In genomic region chr13:49215128-49215503, GRCm38 (mm10) we compare ENCODE assay signal across 8 mouse cellular contexts. TPM values are rescaled to one million over a fixed set of nuclear protein-coding genes. Genes with fewer than 3 reads are reported as not detected.
A peak's percentile ranks its signal among the peaks of the same experiment; 100 is the strongest.
DNase-seq lines count a peak whose midpoint lies in the region; ATAC-seq lines count a peak whose summit lies in the region.

No protein-coding gene starts in this region.

- 12% methylated on average over 5 of the region's 5 CpGs for WGBS in lung, embryonic 16.5 days
- 9% methylated on average over 5 of the region's 5 CpGs for WGBS in forebrain, embryonic 10.5 days
- 11% methylated on average over 5 of the region's 5 CpGs for WGBS in limb, embryonic 10.5 days
- WGBS in neural tube, embryonic 15.5 days, result 12% methylated on average over 5 of the region's 5 CpGs

- no peaks in the 10 kb centered on the region for H3K9me3 ChIP-seq in lung, embryonic 16.5 days (ENCODE audit: control insufficient read depth, low read length)
- no peaks in the 10 kb centered on the region for H3K9me3 ChIP-seq in forebrain, embryonic 10.5 days
- no peaks in the 10 kb centered on the region for H3K9me3 ChIP-seq in limb, embryonic 10.5 days (replicated peaks)
- H3K9me3 ChIP-seq in neural tube, embryonic 15.5 days (replicated peaks), result no peaks in the 10 kb centered on the region

- peak overlapping the region; percentile 87; the same call in 1 of the 2 replicates for H3K27ac ChIP-seq in lung, embryonic 16.5 days (ENCODE audit: low read length)
- peak overlapping the region; percentile 88 for H3K27ac ChIP-seq in forebrain, embryonic 10.5 days
- peak overlapping the region; percentile 88 for H3K27ac ChIP-seq in limb, embryonic 10.5 days
- peak overlapping the region; percentile 66; the same call in 1 of the 2 replicates for H3K27ac ChIP-seq in neural tube, embryonic 15.5 days (replicated peaks)

- ATAC-seq in lung, embryonic 16.5 days (ENCODE audit: low read depth), result no peak
- no peak for ATAC-seq in neural tube, embryonic 15.5 days (ENCODE audit: low FRiP score)

- no peaks in the 10 kb centered on the region; the same call in 1 of the 2 replicates for H3K27me3 ChIP-seq in lung, embryonic 16.5 days (ENCODE audit: control insufficient read depth, insufficient read depth, low read depth, low read length)
- H3K27me3 ChIP-seq in forebrain, embryonic 10.5 days (ENCODE audit: poor library complexity, severe bottlenecking), result peaks cover 49% of the 10 kb centered on the region
- H3K27me3 ChIP-seq in limb, embryonic 10.5 days (ENCODE audit: low read depth, poor library complexity, severe bottlenecking), result peaks cover 26% of the 10 kb centered on the region
- H3K27me3 ChIP-seq in neural tube, embryonic 15.5 days (replicated peaks), result peaks cover 6% of the 10 kb centered on the region; the same call in 1 of the 2 replicates

- peak overlapping the region; percentile 89 for H3K4me3 ChIP-seq in lung, embryonic 16.5 days (ENCODE audit: low read length)
- H3K4me3 ChIP-seq in forebrain, embryonic 10.5 days, result peak overlapping the region; percentile 82
- peak overlapping the region; percentile 81 for H3K4me3 ChIP-seq in limb, embryonic 10.5 days
- H3K4me3 ChIP-seq in neural tube, embryonic 15.5 days (replicated peaks), result peak overlapping the region; percentile 82

- no peak for DNase-seq in lung, postnatal 25 days (ENCODE audit: low spot score)
- no peak for DNase-seq in forebrain, embryonic 10.5 days (ENCODE audit: extremely low spot score, low spot score)
- no peak for DNase-seq in limb, embryonic 10.5 days (ENCODE audit: low spot score)
- DNase-seq in frontal cortex, postnatal 10 days (ENCODE audit: low spot score in 2 of 2), result no peak
- no peak for DNase-seq in adrenal gland, adult 18-20 months (ENCODE audit: low spot score in 2 of 2)
- no peak for DNase-seq in right cerebral cortex, adult 2 months (ENCODE audit: low spot score in 2 of 2)

- peaks cover 24% of the 10 kb centered on the region for H3K4me1 ChIP-seq in lung, embryonic 16.5 days (replicated peaks; ENCODE audit: control insufficient read depth, insufficient read depth, low read length)
- peaks cover 88% of the 10 kb centered on the region for H3K4me1 ChIP-seq in forebrain, embryonic 10.5 days
- H3K4me1 ChIP-seq in limb, embryonic 10.5 days, result peaks cover 47% of the 10 kb centered on the region
- peaks cover 50% of the 10 kb centered on the region for H3K4me1 ChIP-seq in neural tube, embryonic 15.5 days

- no peaks in the 10 kb centered on the region for H3K36me3 ChIP-seq in lung, embryonic 16.5 days (ENCODE audit: control insufficient read depth, insufficient read depth, low read length)
- no peaks in the 10 kb centered on the region for H3K36me3 ChIP-seq in forebrain, embryonic 10.5 days (replicated peaks)
- no peaks in the 10 kb centered on the region for H3K36me3 ChIP-seq in limb, embryonic 10.5 days
- no peaks in the 10 kb centered on the region for H3K36me3 ChIP-seq in neural tube, embryonic 15.5 days

- peak overlapping the region; percentile 88 for H3K9ac ChIP-seq in lung, embryonic 16.5 days (ENCODE audit: low read length)
- peak overlapping the region; percentile 66 for H3K9ac ChIP-seq in neural tube, embryonic 15.5 days (replicated peaks)

- H3K4me2 ChIP-seq in lung, embryonic 16.5 days (ENCODE audit: low read depth, low read length), result peak overlapping the region; percentile 81
- peak overlapping the region; percentile 76 for H3K4me2 ChIP-seq in neural tube, embryonic 15.5 days

RNA-seq across cellular contexts. Expression of gene Card19, which starts 0.7 kb away (rescaled TPM):
- polyA plus RNA-seq in lung, embryonic 16.5 days (2015; fragmentation: Nextera tagmentation; extraction: Ambion mirVana), result 48.7 and 57.1 TPM in 2 replicates
- polyA plus RNA-seq in forebrain, embryonic 10.5 days (2016; fragmentation: Nextera tagmentation; extraction: Ambion mirVana), result 21.0 and 22.1 TPM in 2 replicates
- polyA plus RNA-seq in limb, embryonic 10.5 days (2016; fragmentation: Nextera tagmentation; extraction: Ambion mirVana), result 23.6 and 29.2 TPM in 2 replicates
- 44.6 and 45.5 TPM in 2 replicates for polyA plus RNA-seq in neural tube, embryonic 15.5 days (2015; fragmentation: Nextera tagmentation; extraction: Ambion mirVana)
- total RNA-seq in adrenal gland, adult 18-20 months (2021), result 10 to 100 TPM; 53.2 to 60.3 TPM

RNA-seq across cellular contexts. Expression of gene Ninj1, which starts 27.8 kb away (rescaled TPM):
- 46.8 and 47.5 TPM in 2 replicates for polyA plus RNA-seq in lung, embryonic 16.5 days (2015; fragmentation: Nextera tagmentation; extraction: Ambion mirVana)
- 22.7 and 24.1 TPM in 2 replicates for polyA plus RNA-seq in forebrain, embryonic 10.5 days (2016; fragmentation: Nextera tagmentation; extraction: Ambion mirVana)
- 22.2 and 23.3 TPM in 2 replicates for polyA plus RNA-seq in limb, embryonic 10.5 days (2016; fragmentation: Nextera tagmentation; extraction: Ambion mirVana)
- polyA plus RNA-seq in neural tube, embryonic 15.5 days (2015; fragmentation: Nextera tagmentation; extraction: Ambion mirVana), result 37.4 and 38.9 TPM in 2 replicates
- 10 to 100 TPM; 60.6 to 78.3 TPM for total RNA-seq in adrenal gland, adult 18-20 months (2021)

RNA-seq across cellular contexts. Expression of gene Susd3, which starts 33.4 kb away (rescaled TPM):
- polyA plus RNA-seq in lung, embryonic 16.5 days (2015; fragmentation: Nextera tagmentation; extraction: Ambion mirVana), result 1.6 and 2.2 TPM in 2 replicates
- polyA plus RNA-seq in forebrain, embryonic 10.5 days (2016; fragmentation: Nextera tagmentation; extraction: Ambion mirVana), result 0.82 and 0.95 TPM in 2 replicates
- 0.45 and 0.51 TPM in 2 replicates for polyA plus RNA-seq in limb, embryonic 10.5 days (2016; fragmentation: Nextera tagmentation; extraction: Ambion mirVana)
- polyA plus RNA-seq in neural tube, embryonic 15.5 days (2015; fragmentation: Nextera tagmentation; extraction: Ambion mirVana), result 0.95 and 2.1 TPM in 2 replicates
- 1 to 10 TPM; 1.5 to 9.9 TPM for total RNA-seq in adrenal gland, adult 18-20 months (2021)
